Mouse (Mus musculus): ENCODE measurements at regions not wholly inside any gene's neighbourhood (a gene's known extent, or its start where the extent isn't known, plus 50 kb on each side); places are given as distances from the start of the nearest gene placed in this dataset.

- no peak for TF ChIP-seq CTCF (IDR thresholded peaks at IDR 0.05; ENCODE audit: extremely low read depth, insufficient read depth, low read length)
- TF ChIP-seq POLR2A (IDR thresholded peaks at IDR 0.05; ENCODE audit: extremely low read depth, insufficient read depth, low read length), result no peak
Observed at GRCm38 (mm10) chr2:123274866-123275735, 510.1 kb downstream of the Sqor start.
